Mouse (Mus musculus): ENCODE data around the gene Klhdc9. TPM values are rescaled to one million over a fixed set of nuclear protein-coding genes. Genes with fewer than 3 reads are reported as not detected.
"Not testable (repeated sequence)": the region's sequence is repeated elsewhere in the genome, so short reads cannot be mapped to it uniquely, and the experiment has no call there.

Klhdc9 gene
- polyA plus RNA-seq, 1 experiment from 2014 or later, result 3.1 TPM

DNA sequence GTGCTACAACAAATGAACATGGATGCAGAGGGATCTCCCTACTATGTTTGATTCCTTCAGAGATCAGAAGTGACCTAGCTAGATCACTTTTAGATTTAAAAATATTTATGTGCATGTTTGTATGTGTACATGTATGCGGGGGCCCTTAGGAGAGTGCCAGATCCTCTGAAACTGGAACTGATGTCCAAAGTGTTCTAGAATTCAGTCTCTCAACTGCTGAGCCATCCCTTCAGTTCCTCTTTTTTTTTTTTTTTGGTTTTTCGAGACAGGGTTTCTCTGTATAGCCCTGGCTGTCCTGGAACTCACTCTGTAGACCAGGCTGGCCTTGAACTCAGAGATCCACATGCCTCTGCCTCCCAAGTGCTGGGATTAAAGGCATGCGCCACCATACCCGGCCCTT is 34.0 kb downstream of the Klhdc9 start:
- H3K4me2 ChIP-seq (ENCODE audit: low read length); H3K9me3 ChIP-seq (ENCODE audit: control insufficient read depth, low read length); H3K27me3 ChIP-seq (replicated peaks; ENCODE audit: control insufficient read depth, insufficient read depth, low read length); H3K4me3 ChIP-seq (replicated peaks; ENCODE audit: low read length); H3K9ac ChIP-seq (replicated peaks; ENCODE audit: low read depth, low read length); ATAC-seq; H3K36me3 ChIP-seq (ENCODE audit: control insufficient read depth, insufficient read depth); H3K27ac ChIP-seq (ENCODE audit: low read length): not testable (repeated sequence)
- H3K4me1 ChIP-seq (replicated peaks; ENCODE audit: control insufficient read depth, insufficient read depth, low read length), result peaks cover 29% of the 10 kb centered on the region
- WGBS, result 85% methylated on average over 3 of the region's 4 CpGs

DNA sequence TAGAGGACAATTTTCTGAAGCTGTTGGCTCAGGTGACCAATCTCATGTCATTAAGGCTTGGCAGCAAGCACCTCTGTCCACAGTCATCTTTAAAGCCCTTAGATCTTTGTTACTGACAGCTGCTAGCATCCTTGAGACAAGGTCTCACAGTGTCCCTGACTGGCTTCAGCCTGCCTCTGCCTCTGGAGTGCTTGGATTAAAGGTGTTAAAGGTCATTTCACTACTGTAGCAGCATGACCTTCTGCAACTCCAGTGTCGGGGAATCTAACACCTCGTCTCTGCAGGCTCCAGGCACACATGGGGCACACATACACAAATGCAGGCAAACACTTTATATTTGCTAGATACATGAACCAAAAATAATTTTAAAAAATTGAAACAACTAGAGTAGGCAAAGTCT is 35.0 kb downstream of the Klhdc9 start:
- no peaks in the 10 kb centered on the region for H3K9me3 ChIP-seq (ENCODE audit: control insufficient read depth, low read length)
- H3K4me2 ChIP-seq (ENCODE audit: low read length), result no peak overlapping the region
- WGBS, result 95% methylated on average over 2 of the region's 2 CpGs
- peaks cover 22% of the 10 kb centered on the region for H3K4me1 ChIP-seq (replicated peaks; ENCODE audit: control insufficient read depth, insufficient read depth, low read length)
- no peak overlapping the region for H3K4me3 ChIP-seq (replicated peaks; ENCODE audit: low read length)
- no peak for ATAC-seq
- no peak overlapping the region for H3K27ac ChIP-seq (ENCODE audit: low read length)
- no peaks in the 10 kb centered on the region for H3K36me3 ChIP-seq (ENCODE audit: control insufficient read depth, insufficient read depth)
- no peaks in the 10 kb centered on the region for H3K27me3 ChIP-seq (replicated peaks; ENCODE audit: control insufficient read depth, insufficient read depth, low read length)
- H3K9ac ChIP-seq (replicated peaks; ENCODE audit: low read depth, low read length), result no peak overlapping the region

DNA sequence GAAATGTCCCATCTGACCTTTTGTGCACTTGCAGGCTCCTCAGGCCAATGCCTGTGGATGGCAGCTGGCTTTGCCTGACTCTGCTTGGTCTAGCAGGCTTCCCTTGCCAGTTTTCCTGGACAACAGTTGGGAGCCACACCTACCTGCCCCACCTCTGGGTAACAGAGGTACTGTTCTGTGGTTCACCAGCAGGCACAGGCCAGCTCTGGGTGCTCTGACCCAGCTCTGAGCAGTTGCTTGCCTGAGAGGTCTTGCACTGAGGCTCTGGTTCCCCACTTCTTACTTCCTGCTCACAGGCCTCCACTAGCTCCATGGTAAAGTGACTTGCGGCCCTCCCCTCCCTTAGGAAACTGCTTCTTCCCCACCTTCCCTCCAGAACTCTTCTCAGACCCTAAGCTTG is 38.6 kb downstream of the Klhdc9 start:
- no peaks in the 10 kb centered on the region; the same call in 1 of the 2 replicates for H3K27me3 ChIP-seq (replicated peaks; ENCODE audit: control insufficient read depth, insufficient read depth, low read length)
- H3K4me1 ChIP-seq (replicated peaks; ENCODE audit: control insufficient read depth, insufficient read depth, low read length), result peaks cover 3% of the 10 kb centered on the region
- H3K9ac ChIP-seq (replicated peaks; ENCODE audit: low read depth, low read length), result no peak overlapping the region
- ATAC-seq, result 0 out of 2 replicates have a peak, but pooled peaks have one; percentile 33
- WGBS, result 100% methylated on average over 1 of the region's 1 CpGs
- no peaks in the 10 kb centered on the region for H3K9me3 ChIP-seq (ENCODE audit: control insufficient read depth, low read length)
- H3K4me3 ChIP-seq (replicated peaks; ENCODE audit: low read length), result no peak overlapping the region
- no peaks in the 10 kb centered on the region for H3K36me3 ChIP-seq (ENCODE audit: control insufficient read depth, insufficient read depth)
- H3K27ac ChIP-seq (ENCODE audit: low read length), result no peak overlapping the region
- no peak overlapping the region for H3K4me2 ChIP-seq (ENCODE audit: low read length)

DNA sequence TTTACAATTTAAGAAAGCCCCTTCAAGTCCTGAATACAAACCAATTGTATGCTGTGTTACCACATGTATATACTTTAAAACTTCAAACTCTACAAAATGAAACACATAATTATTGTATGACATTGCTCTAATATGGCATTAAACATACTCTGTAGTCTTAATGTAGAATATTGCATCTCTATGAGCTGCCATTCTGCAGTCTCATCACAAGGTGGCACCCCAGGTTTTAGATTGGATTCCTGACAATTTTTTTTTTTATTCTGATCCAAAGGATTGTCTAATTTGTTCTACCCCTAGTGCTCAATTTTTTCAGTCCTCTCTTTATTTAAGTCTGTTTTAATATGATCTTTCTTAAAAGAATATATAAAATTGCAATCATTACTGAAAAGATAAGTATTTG is 39.2 kb downstream of the Klhdc9 start:
- Histone ChIP-seq H3K27ac (ENCODE audit: low read length) (no peak overlapping the region), H3K9me3 (ENCODE audit: control insufficient read depth, low read length) (no peaks in the 10 kb centered on the region), H3K4me3 (replicated peaks; ENCODE audit: low read length) (no peak overlapping the region), H3K4me1 (replicated peaks; ENCODE audit: control insufficient read depth, insufficient read depth, low read length) (peaks cover 3% of the 10 kb centered on the region; the same call in 1 of the 2 replicates), H3K27me3 (replicated peaks; ENCODE audit: control insufficient read depth, insufficient read depth, low read length) (no peaks in the 10 kb centered on the region; the same call in 1 of the 2 replicates), H3K4me2 (ENCODE audit: low read length) (no peak overlapping the region), H3K9ac (replicated peaks; ENCODE audit: low read depth, low read length) (no peak overlapping the region), H3K36me3 (ENCODE audit: control insufficient read depth, insufficient read depth) (no peaks in the 10 kb centered on the region)
- no peak for ATAC-seq

DNA sequence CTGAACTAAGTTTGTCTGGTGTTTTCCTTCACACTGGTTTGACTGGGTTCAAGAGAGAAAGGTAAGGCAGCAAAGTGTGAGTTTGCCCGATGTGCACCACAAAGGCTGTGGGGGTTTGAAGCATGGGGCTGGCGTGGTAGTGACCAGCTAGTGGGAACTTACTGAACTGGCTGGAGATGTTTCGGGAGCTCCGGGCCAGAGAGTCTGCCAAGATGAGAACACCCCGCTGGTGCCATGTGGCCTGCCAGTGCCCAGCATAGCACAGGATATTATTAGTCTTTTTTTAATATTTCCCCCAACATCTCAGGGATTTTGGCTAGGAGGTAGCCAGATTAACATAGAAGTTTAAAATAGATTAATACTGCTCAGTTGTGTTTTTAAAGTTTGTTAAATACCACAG is 40.4 kb downstream of the Klhdc9 start:
- no peaks in the 10 kb centered on the region; the same call in 1 of the 2 replicates for H3K27me3 ChIP-seq (replicated peaks; ENCODE audit: control insufficient read depth, insufficient read depth, low read length)
- WGBS, result 14% methylated on average over 5 of the region's 5 CpGs
- H3K9me3 ChIP-seq (ENCODE audit: control insufficient read depth, low read length), result no peaks in the 10 kb centered on the region
- H3K27ac ChIP-seq (ENCODE audit: low read length), result no peak overlapping the region
- H3K36me3 ChIP-seq (ENCODE audit: control insufficient read depth, insufficient read depth), result no peaks in the 10 kb centered on the region
- H3K4me3 ChIP-seq (replicated peaks; ENCODE audit: low read length), result no peak overlapping the region
- no peak overlapping the region for H3K4me2 ChIP-seq (ENCODE audit: low read length)
- no peak overlapping the region for H3K9ac ChIP-seq (replicated peaks; ENCODE audit: low read depth, low read length)
- no peaks in the 10 kb centered on the region for H3K4me1 ChIP-seq (replicated peaks; ENCODE audit: control insufficient read depth, insufficient read depth, low read length)
- no peak for ATAC-seq

DNA sequence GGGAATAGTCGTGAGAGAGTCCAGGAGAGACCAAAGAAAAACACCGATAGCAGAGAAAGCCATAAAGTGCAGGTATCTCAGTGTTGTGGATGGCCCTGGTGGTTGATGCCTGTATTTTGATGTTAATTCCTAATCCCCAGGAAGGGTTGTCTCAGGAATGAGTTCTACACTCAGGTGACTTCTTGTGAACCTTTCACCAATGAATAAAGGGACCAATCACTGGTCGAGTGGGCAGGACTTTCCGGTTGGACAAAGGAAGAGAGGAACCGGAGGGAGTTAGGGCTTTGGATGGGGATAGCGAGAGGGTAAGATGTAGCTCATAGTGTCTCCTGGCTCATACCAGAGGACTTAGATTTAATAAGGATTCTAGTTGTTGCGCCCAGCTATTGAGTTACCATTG is 40.9 kb downstream of the Klhdc9 start:
- no peak for ATAC-seq
- no peaks in the 10 kb centered on the region; the same call in 1 of the 2 replicates for H3K27me3 ChIP-seq (replicated peaks; ENCODE audit: control insufficient read depth, insufficient read depth, low read length)
- H3K4me1 ChIP-seq (replicated peaks; ENCODE audit: control insufficient read depth, insufficient read depth, low read length), result no peaks in the 10 kb centered on the region
- H3K27ac ChIP-seq (ENCODE audit: low read length), result no peak overlapping the region
- no peak overlapping the region for H3K9ac ChIP-seq (replicated peaks; ENCODE audit: low read depth, low read length)
- H3K4me3 ChIP-seq (replicated peaks; ENCODE audit: low read length), result no peak overlapping the region
- 10% methylated on average over 7 of the region's 7 CpGs for WGBS
- H3K9me3 ChIP-seq (ENCODE audit: control insufficient read depth, low read length), result no peaks in the 10 kb centered on the region
- H3K36me3 ChIP-seq (ENCODE audit: control insufficient read depth, insufficient read depth), result no peaks in the 10 kb centered on the region
- no peak overlapping the region for H3K4me2 ChIP-seq (ENCODE audit: low read length)

DNA sequence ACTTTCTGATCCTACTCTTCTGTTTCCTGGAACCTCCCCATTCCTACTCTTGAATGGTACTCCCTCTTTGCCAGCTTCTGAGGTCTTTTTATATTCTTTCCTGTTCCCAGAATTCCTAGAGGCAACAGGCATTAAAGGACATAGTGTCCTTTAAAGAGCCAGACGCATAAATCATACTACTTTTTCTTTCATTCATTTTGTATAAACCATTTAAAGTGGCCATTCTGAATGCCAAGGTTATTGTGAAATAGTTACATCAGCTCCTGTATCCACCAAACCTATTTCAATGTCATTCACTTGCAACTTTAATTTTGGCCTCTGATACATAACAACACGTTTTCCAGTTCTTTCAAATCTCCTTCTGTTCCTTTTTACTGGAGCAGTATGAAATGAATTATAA is 51.3 kb downstream of the Klhdc9 start:
- H3K36me3 ChIP-seq (ENCODE audit: control insufficient read depth, insufficient read depth), result no peaks in the 10 kb centered on the region
- H3K27ac ChIP-seq (ENCODE audit: low read length), result no peak overlapping the region
- H3K4me2 ChIP-seq (ENCODE audit: low read length), result no peak overlapping the region
- H3K4me3 ChIP-seq (replicated peaks; ENCODE audit: low read length), result no peak overlapping the region
- 65% methylated on average over 2 of the region's 2 CpGs for WGBS
- H3K27me3 ChIP-seq (replicated peaks; ENCODE audit: control insufficient read depth, insufficient read depth, low read length), result no peaks in the 10 kb centered on the region; the same call in 1 of the 2 replicates
- no peaks in the 10 kb centered on the region for H3K4me1 ChIP-seq (replicated peaks; ENCODE audit: control insufficient read depth, insufficient read depth, low read length)
- no peak overlapping the region for H3K9ac ChIP-seq (replicated peaks; ENCODE audit: low read depth, low read length)
- no peaks in the 10 kb centered on the region for H3K9me3 ChIP-seq (ENCODE audit: control insufficient read depth, low read length)
- no peak for ATAC-seq

Other genes with a start within 250 kb of the Klhdc9 start
- 5.3 and 6.4 TPM in 2 replicates for gene Cfap126, start 246.9 kb downstream of the Klhdc9 start, polyA plus RNA-seq (2015; fragmentation: Nextera tagmentation; extraction: Ambion mirVana)
- gene Sdhc, start 210.2 kb downstream of the Klhdc9 start, polyA plus RNA-seq (2015; fragmentation: Nextera tagmentation; extraction: Ambion mirVana), result 206 and 226 TPM in 2 replicates
- gene Mpz, start 210.1 kb downstream of the Klhdc9 start, polyA plus RNA-seq (2015; fragmentation: Nextera tagmentation; extraction: Ambion mirVana), result not detected in 2 replicates
- 7.1 and 7.9 TPM in 2 replicates for gene Pcp4l1, start 164.5 kb downstream of the Klhdc9 start, polyA plus RNA-seq (2015; fragmentation: Nextera tagmentation; extraction: Ambion mirVana)
- gene Nr1i3, start 146.8 kb downstream of the Klhdc9 start, polyA plus RNA-seq (2015; fragmentation: Nextera tagmentation; extraction: Ambion mirVana), result 0.29 and 0.48 TPM in 2 replicates
- gene Tomm40l, start 138.3 kb downstream of the Klhdc9 start, polyA plus RNA-seq (2015; fragmentation: Nextera tagmentation; extraction: Ambion mirVana), result 47.7 and 54.8 TPM in 2 replicates
- 1.4 and 2.3 TPM in 2 replicates for gene Apoa2, start 135.7 kb downstream of the Klhdc9 start, polyA plus RNA-seq (2015; fragmentation: Nextera tagmentation; extraction: Ambion mirVana)
- gene Fcer1g, start 126.4 kb downstream of the Klhdc9 start, polyA plus RNA-seq (2015; fragmentation: Nextera tagmentation; extraction: Ambion mirVana), result 15.7 and 17.6 TPM in 2 replicates
- 7.2 and 7.6 TPM in 2 replicates for gene Adamts4, start 110.4 kb downstream of the Klhdc9 start, polyA plus RNA-seq (2015; fragmentation: Nextera tagmentation; extraction: Ambion mirVana)
- 212 and 232 TPM in 2 replicates for gene Ndufs2, start 109.4 kb downstream of the Klhdc9 start, polyA plus RNA-seq (2015; fragmentation: Nextera tagmentation; extraction: Ambion mirVana)
- gene B4galt3, start 90.5 kb downstream of the Klhdc9 start, polyA plus RNA-seq (2015; fragmentation: Nextera tagmentation; extraction: Ambion mirVana), result 111 and 114 TPM in 2 replicates
- gene Ppox, start 79.6 kb downstream of the Klhdc9 start, polyA plus RNA-seq (2015; fragmentation: Nextera tagmentation; extraction: Ambion mirVana), result 47.6 and 49.2 TPM in 2 replicates
- 126 and 130 TPM in 2 replicates for gene Usp21, start 72.8 kb downstream of the Klhdc9 start, polyA plus RNA-seq (2015; fragmentation: Nextera tagmentation; extraction: Ambion mirVana)
- 93.5 and 102 TPM in 2 replicates for gene Ufc1, start 65.8 kb downstream of the Klhdc9 start, polyA plus RNA-seq (2015; fragmentation: Nextera tagmentation; extraction: Ambion mirVana)
- 55.5 and 61.7 TPM in 2 replicates for gene Dedd, start 31.7 kb downstream of the Klhdc9 start, polyA plus RNA-seq (2015; fragmentation: Nextera tagmentation; extraction: Ambion mirVana)
- gene Nit1, start 15.2 kb downstream of the Klhdc9 start, polyA plus RNA-seq (2015; fragmentation: Nextera tagmentation; extraction: Ambion mirVana), result 55.7 and 62.7 TPM in 2 replicates
- gene Pfdn2, start 15.1 kb downstream of the Klhdc9 start, polyA plus RNA-seq (2015; fragmentation: Nextera tagmentation; extraction: Ambion mirVana), result 118 and 156 TPM in 2 replicates
- 0.67 and 1.1 TPM in 2 replicates for gene Nectin4, start 9.3 kb upstream of the Klhdc9 start, polyA plus RNA-seq (2015; fragmentation: Nextera tagmentation; extraction: Ambion mirVana)
- gene Arhgap30, start 28.2 kb upstream of the Klhdc9 start, polyA plus RNA-seq (2015; fragmentation: Nextera tagmentation; extraction: Ambion mirVana), result 0.48 and 0.81 TPM in 2 replicates
- 207 and 226 TPM in 2 replicates for gene Usf1, start 50.5 kb upstream of the Klhdc9 start, polyA plus RNA-seq (2015; fragmentation: Nextera tagmentation; extraction: Ambion mirVana)
- gene Tstd1, start 58.1 kb upstream of the Klhdc9 start, polyA plus RNA-seq (2015; fragmentation: Nextera tagmentation; extraction: Ambion mirVana), result 10.1 and 11.4 TPM in 2 replicates
- gene F11r, start 76.7 kb upstream of the Klhdc9 start, polyA plus RNA-seq (2015; fragmentation: Nextera tagmentation; extraction: Ambion mirVana), result 7.8 and 10.2 TPM in 2 replicates
- 32.6 and 33.2 TPM in 2 replicates for gene Alyref2, start 142.7 kb upstream of the Klhdc9 start, polyA plus RNA-seq (2015; fragmentation: Nextera tagmentation; extraction: Ambion mirVana)
- not detected in 2 replicates for gene Itln1, start 174.5 kb upstream of the Klhdc9 start, polyA plus RNA-seq (2015; fragmentation: Nextera tagmentation; extraction: Ambion mirVana)
- not detected in 2 replicates for gene Cd244a, start 198.4 kb upstream of the Klhdc9 start, polyA plus RNA-seq (2015; fragmentation: Nextera tagmentation; extraction: Ambion mirVana)
- 0.20 TPM in 1 of 2 replicates, not detected in the other for gene Ly9, start 246.6 kb upstream of the Klhdc9 start, polyA plus RNA-seq (2015; fragmentation: Nextera tagmentation; extraction: Ambion mirVana)

Data from forebrain, embryonic 16.5 days (tissue).